Mouse (Mus musculus) hindbrain, embryonic 16.5 days (tissue): Measurements from ENCODE around the gene Xpr1. TPM values are rescaled to one million over a fixed set of nuclear protein-coding genes. Genes with fewer than 3 reads are reported as not detected.
"Not testable (repeated sequence)": the region's sequence is repeated elsewhere in the genome, so short reads cannot be mapped to it uniquely, and the experiment has no call there.

Experiments used
- ATAC-seq: fragments of 200-750 bp; cut with Nextera tagmentation; 2 replicates; pipeline ENCODE4 v1.8.0; 2017; ENCODE audit warnings: moderate TSS enrichment, moderate library complexity
- H3K27ac ChIP-seq: fragments of 300-500 bp; sonication (generic); 2 replicates; pipeline ENCODE4 v1.5.1; 2014; ENCODE audit warnings: low read depth, mild to moderate bottlenecking, control low read depth, low read length, moderate library complexity
- H3K27me3 ChIP-seq: fragments of 300-500 bp; sonication (generic); replicated peaks from 2 replicates; pipeline ENCODE4 v1.6.1; 2014; ENCODE audit warnings: low read length; ENCODE audit not compliant: control insufficient read depth, insufficient read depth
- H3K36me3 ChIP-seq: fragments of 300-500 bp; sonication (generic); 2 replicates; pipeline ENCODE4 v1.6.1; 2014; ENCODE audit warnings: mild to moderate bottlenecking, low read length, moderate library complexity, mixed read lengths; ENCODE audit not compliant: control insufficient read depth, insufficient read depth
- H3K4me1 ChIP-seq: fragments of 300-500 bp; sonication (generic); 2 replicates; pipeline ENCODE4 v1.6.1; 2014; ENCODE audit warnings: low read depth, low read length; ENCODE audit not compliant: control insufficient read depth, insufficient read depth
- H3K4me2 ChIP-seq: fragments of 300-500 bp; sonication (generic); 2 replicates; pipeline ENCODE4 v1.6.1; 2014; ENCODE audit warnings: mild to moderate bottlenecking, low read length, control low read depth, moderate library complexity
- H3K4me3 ChIP-seq: fragments of 300-500 bp; sonication (generic); 2 replicates; pipeline ENCODE4 v1.5.1; 2014; ENCODE audit warnings: mild to moderate bottlenecking, low read length, control low read depth, moderate library complexity
- H3K9ac ChIP-seq: fragments of 300-500 bp; sonication (generic); 2 replicates; pipeline ENCODE4 v1.6.1; 2014; ENCODE audit warnings: low read depth, mild to moderate bottlenecking, control low read depth, low read length, moderate library complexity
- H3K9me3 ChIP-seq: fragments of 300-500 bp; sonication (generic); 2 replicates; pipeline ENCODE4 v1.6.1; 2014; ENCODE audit warnings: mild to moderate bottlenecking, low read length, moderate library complexity; ENCODE audit not compliant: control insufficient read depth
- WGBS: fragments of 180-500 bp; shearing (Covaris S2); extraction: QIAGEN DNeasy Blood & Tissue Kit; methylation state at CpG from one replicate; pipeline ENCODE4 v1.1.7; 2014; 5-methylcytosine and 5-hydroxymethylcytosine counted together
- polyA plus RNA-seq: library from polyadenylated mRNA; unstranded; fragments of >200 nt; fragmentation: Nextera tagmentation; extraction: Ambion mirVana; gene quantifications from 2 replicates; pipeline ENCODE4 v1.2.1, GENCODE M21; 2015

Xpr1 gene
- polyA plus RNA-seq, 1 experiment from 2014 or later: 40.7 TPM

- Histone ChIP-seq H3K27ac (no peak overlapping the region), H3K4me1 (no peaks in the 10 kb centered on the region), H3K9me3 (no peaks in the 10 kb centered on the region), H3K27me3 (no peaks in the 10 kb centered on the region), H3K36me3 (peaks cover 20% of the 10 kb centered on the region), H3K4me3 (no peak overlapping the region), H3K9ac (no peak overlapping the region), H3K4me2 (no peak overlapping the region)
- ATAC-seq: no peak
- WGBS: 86% methylated on average over 3 of the region's 3 CpGs
These were observed 129.2 kb downstream of the Xpr1 start for GRCm38 (mm10) chr1:155288033-155288432.

DNA sequence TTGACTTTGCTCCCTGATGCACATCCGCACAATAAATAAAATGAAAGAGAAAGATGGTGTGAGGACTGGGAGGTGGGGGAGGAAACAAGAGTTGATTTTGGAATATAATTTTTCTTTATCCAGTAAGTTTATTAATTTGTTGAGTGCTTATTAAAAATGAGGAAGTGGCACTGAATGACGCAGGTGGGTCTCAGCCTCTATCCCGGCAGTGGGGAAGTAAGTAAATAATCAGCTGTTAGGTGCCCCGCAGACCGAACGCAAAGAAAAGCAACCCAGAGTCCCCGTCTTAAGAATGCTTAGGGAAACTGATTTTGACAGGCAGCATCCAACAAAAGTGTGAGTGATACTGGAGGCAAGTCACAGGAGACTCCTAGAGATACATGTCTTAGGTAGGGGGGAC, 133.4 kb downstream of the Xpr1 start:
- no peak overlapping the region for H3K4me2 ChIP-seq
- peaks cover 19% of the 10 kb centered on the region for H3K36me3 ChIP-seq
- H3K27me3 ChIP-seq: no peaks in the 10 kb centered on the region
- no peak overlapping the region for H3K4me3 ChIP-seq
- 86% methylated on average over 7 of the region's 7 CpGs for WGBS
- no peaks in the 10 kb centered on the region for H3K4me1 ChIP-seq
- no peak overlapping the region for H3K27ac ChIP-seq
- H3K9me3 ChIP-seq: no peaks in the 10 kb centered on the region
- no peak overlapping the region for H3K9ac ChIP-seq
- no peak for ATAC-seq

- peaks cover 5% of the 10 kb centered on the region for H3K36me3 ChIP-seq
- WGBS: 61% methylated on average over 18 of the region's 18 CpGs
- ATAC-seq: peak; percentile 92
These were observed 136.0 kb downstream of the Xpr1 start for GRCm38 (mm10) chr1:155281003-155281793.

DNA sequence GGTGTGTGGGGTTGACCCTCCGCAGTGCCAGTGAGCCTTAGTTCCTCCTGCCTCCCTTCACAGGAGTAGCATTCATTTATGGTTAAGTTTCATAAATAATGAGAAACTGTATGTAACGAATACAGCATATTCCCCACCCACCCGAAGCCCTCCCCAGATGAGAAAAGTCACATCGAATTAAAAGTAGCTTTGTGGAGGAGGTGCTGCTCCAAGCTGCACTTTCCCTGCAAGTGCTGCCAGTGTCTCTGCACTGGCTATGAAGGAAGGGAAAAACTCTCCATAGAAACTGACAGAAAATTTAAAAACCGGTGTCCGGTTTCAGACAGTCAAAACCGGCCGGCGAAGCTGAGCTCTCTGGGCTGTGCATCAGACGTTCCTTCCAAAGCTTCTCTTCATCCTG, 136.9 kb downstream of the Xpr1 start:
- no peak for ATAC-seq
- WGBS: 81% methylated on average over 10 of the region's 10 CpGs
- Histone ChIP-seq H3K4me1 (no peaks in the 10 kb centered on the region), H3K4me2 (no peak overlapping the region), H3K4me3 (no peak overlapping the region), H3K27me3 (no peaks in the 10 kb centered on the region), H3K36me3 (peaks cover 5% of the 10 kb centered on the region), H3K9ac (no peak overlapping the region), H3K27ac (no peak overlapping the region), H3K9me3 (no peaks in the 10 kb centered on the region)

More at GRCm38 (mm10) chr1:155281003-155281793, 136.0 kb downstream of the Xpr1 start:
- Histone ChIP-seq H3K27ac (no peak overlapping the region), H3K4me3 (no peak overlapping the region), H3K27me3 (no peaks in the 10 kb centered on the region), H3K4me2 (no peak overlapping the region), H3K4me1 (no peaks in the 10 kb centered on the region), H3K9ac (no peak overlapping the region), H3K9me3 (no peaks in the 10 kb centered on the region)

DNA sequence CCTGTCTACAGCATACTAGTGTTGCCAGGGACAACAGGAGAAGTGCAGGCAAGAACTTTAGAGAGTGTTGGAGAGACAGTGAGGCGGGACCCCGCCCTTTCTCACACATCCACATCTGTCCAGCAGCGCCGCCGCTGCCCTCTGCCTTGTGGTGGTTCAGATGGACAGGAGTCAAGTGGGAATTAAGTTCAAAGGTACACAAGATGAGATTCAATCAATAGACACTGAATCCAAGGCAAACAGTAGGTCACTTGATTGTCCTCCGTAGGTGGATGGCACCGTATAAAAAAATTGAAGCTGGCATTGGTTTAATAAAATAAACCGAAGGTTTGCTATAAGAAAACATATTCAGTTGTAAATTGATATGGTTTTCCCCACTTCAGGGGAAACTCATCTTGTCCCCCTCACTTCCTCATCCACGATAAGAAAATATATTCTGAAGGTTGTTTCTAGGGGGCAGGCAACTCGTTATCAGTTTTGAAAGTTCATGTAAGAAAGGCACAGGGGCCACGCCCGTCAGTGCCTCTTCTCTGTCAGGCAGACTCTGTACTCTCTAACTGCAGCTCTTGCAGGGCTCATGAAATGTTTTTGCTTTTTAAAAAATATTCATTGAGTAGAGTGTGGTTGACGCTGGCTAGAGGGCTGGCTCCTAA, 140.7 kb downstream of the Xpr1 start:
- no peak overlapping the region for H3K27ac ChIP-seq
- H3K27me3 ChIP-seq: no peaks in the 10 kb centered on the region
- no peak overlapping the region for H3K9ac ChIP-seq
- no peak overlapping the region for H3K4me3 ChIP-seq
- H3K4me1 ChIP-seq: no peaks in the 10 kb centered on the region
- no peaks in the 10 kb centered on the region for H3K36me3 ChIP-seq
- no peak for ATAC-seq
- H3K4me2 ChIP-seq: no peak overlapping the region
- H3K9me3 ChIP-seq: no peaks in the 10 kb centered on the region
- WGBS: 75% methylated on average over 13 of the region's 13 CpGs

GRCm38 (mm10) chr1:155275793-155276192, 141.4 kb downstream of the Xpr1 start:
- Histone ChIP-seq H3K4me2 (no peak overlapping the region), H3K27ac (no peak overlapping the region), H3K36me3 (no peaks in the 10 kb centered on the region), H3K9me3 (no peaks in the 10 kb centered on the region), H3K4me1 (no peaks in the 10 kb centered on the region), H3K27me3 (no peaks in the 10 kb centered on the region), H3K4me3 (no peak overlapping the region), H3K9ac (no peak overlapping the region)
- WGBS: 85% methylated on average over 4 of the region's 4 CpGs
- ATAC-seq: no peak

DNA sequence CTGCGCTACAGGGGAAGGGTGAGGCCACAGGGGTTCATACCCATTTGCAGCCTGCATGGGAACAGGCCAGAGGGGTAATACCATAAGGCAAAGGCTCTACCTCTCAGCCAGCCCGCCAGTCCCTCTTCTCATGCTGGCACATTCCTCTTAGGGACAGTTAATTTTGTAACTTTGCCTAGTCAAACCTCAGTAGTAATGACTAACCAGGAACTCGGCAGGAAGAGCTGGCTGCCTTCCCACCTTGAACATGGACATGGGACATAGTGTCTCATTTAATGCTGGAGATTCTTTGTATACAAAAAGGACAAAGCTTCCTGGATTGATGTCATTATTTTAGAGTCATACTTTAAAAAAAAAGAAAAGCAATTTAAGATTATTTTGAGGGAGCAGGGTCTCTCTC, 142.2 kb downstream of the Xpr1 start:
- no peaks in the 10 kb centered on the region for H3K27me3 ChIP-seq
- 84% methylated on average over 3 of the region's 3 CpGs for WGBS
- no peak for ATAC-seq
- H3K36me3 ChIP-seq: no peaks in the 10 kb centered on the region
- no peaks in the 10 kb centered on the region for H3K9me3 ChIP-seq
- H3K4me2 ChIP-seq: no peak overlapping the region
- no peaks in the 10 kb centered on the region for H3K4me1 ChIP-seq
- H3K4me3 ChIP-seq: no peak overlapping the region
- H3K9ac ChIP-seq: no peak overlapping the region
- H3K27ac ChIP-seq: no peak overlapping the region

- Histone ChIP-seq H3K9me3 (no peaks in the 10 kb centered on the region), H3K4me2 (no peak overlapping the region), H3K4me3 (no peak overlapping the region), H3K4me1 (no peaks in the 10 kb centered on the region), H3K36me3 (no peaks in the 10 kb centered on the region), H3K27ac (no peak overlapping the region), H3K27me3 (no peaks in the 10 kb centered on the region), H3K9ac (no peak overlapping the region)
- 89% methylated on average over 4 of the region's 4 CpGs for WGBS
- no peak for ATAC-seq
These were observed 144.3 kb downstream of the Xpr1 start for GRCm38 (mm10) chr1:155272953-155273352.

DNA sequence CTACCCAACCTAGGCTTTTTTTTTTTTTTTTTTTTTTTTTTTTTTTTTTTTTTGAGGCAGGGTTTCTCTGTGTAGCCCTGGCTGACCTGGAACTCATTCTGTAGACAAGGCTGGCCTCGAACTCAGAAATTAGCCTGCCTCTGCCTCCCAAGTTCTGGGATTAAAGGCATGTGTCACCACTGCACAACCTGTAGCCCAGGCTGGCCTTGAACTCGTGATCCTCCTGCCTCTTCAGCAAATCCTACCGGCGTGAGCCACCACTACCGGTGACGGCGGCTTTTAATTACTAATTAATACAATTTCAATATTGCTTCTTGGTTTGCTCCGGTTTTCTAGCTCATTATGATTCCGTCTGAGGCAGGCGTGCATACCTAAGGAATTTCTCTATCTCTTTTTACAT, 154.7 kb downstream of the Xpr1 start:
- not testable (repeated sequence) for H3K4me3 ChIP-seq, H3K36me3 ChIP-seq, H3K27me3 ChIP-seq, H3K4me1 ChIP-seq, ATAC-seq, H3K27ac ChIP-seq, H3K9ac ChIP-seq, H3K9me3 ChIP-seq, H3K4me2 ChIP-seq
- WGBS: 94% methylated on average over 10 of the region's 10 CpGs
